Mouse (Mus musculus): Measurements from ENCODE around the gene Hoxa10. TPM values are rescaled to one million over a fixed set of nuclear protein-coding genes. Genes with fewer than 3 reads are reported as not detected.
A peak's percentile ranks its signal among the peaks of the same experiment; 100 is the strongest.

Hoxa10 gene
- polyA plus RNA-seq, 1 experiment from 2014 or later, result 86.6 TPM

GRCm38 (mm10) chr6:52248638-52249414 is 8.2 kb upstream of the Hoxa10 start:
- Histone ChIP-seq H3K4me2 (peak overlapping the region; percentile 42), H3K4me1 (replicated peaks) (peaks cover 4% of the 10 kb centered on the region), H3K9me3 (no peaks in the 10 kb centered on the region), H3K27ac (replicated peaks) (peak overlapping the region; percentile 69), H3K4me3 (peak overlapping the region; percentile 25), H3K9ac (peak overlapping the region; percentile 55), H3K36me3 (no peaks in the 10 kb centered on the region), H3K27me3 (peaks cover 97% of the 10 kb centered on the region)
- ATAC-seq (ENCODE audit: low read depth), result no peak
- 1% methylated on average over 27 of the region's 27 CpGs for WGBS

GRCm38 (mm10) chr6:52247766-52248637 is 7.3 kb upstream of the Hoxa10 start:
- no peak for ATAC-seq (ENCODE audit: low read depth)
- no peaks in the 10 kb centered on the region for H3K36me3 ChIP-seq
- peak overlapping the region; percentile 55 for H3K9ac ChIP-seq
- peak overlapping the region; percentile 69 for H3K27ac ChIP-seq (replicated peaks)
- WGBS, result 1% methylated on average over 23 of the region's 23 CpGs
- H3K27me3 ChIP-seq, result peaks cover 98% of the 10 kb centered on the region
- H3K4me1 ChIP-seq (replicated peaks), result peaks cover 4% of the 10 kb centered on the region
- peak overlapping the region; percentile 42 for H3K4me2 ChIP-seq
- H3K9me3 ChIP-seq, result no peaks in the 10 kb centered on the region
- H3K4me3 ChIP-seq, result peak overlapping the region; percentile 25

- Histone ChIP-seq H3K4me1 (replicated peaks) (peaks cover 4% of the 10 kb centered on the region), H3K9ac (peak overlapping the region; percentile 71), H3K9me3 (no peaks in the 10 kb centered on the region), H3K36me3 (no peaks in the 10 kb centered on the region), H3K27me3 (peaks cover 98% of the 10 kb centered on the region), H3K4me3 (peak overlapping the region; percentile 38), H3K27ac (replicated peaks) (peak overlapping the region; percentile 78; the same call in 1 of the 2 replicates), H3K4me2 (peak overlapping the region; percentile 49)
- no peak for ATAC-seq (ENCODE audit: low read depth)
- 5% methylated on average over 3 of the region's 3 CpGs for WGBS
These were observed 6.3 kb upstream of the Hoxa10 start for GRCm38 (mm10) chr6:52246916-52247315.

GRCm38 (mm10) chr6:52246403-52246803 is 5.7 kb upstream of the Hoxa10 start:
- H3K9me3 ChIP-seq, result no peaks in the 10 kb centered on the region
- no peaks in the 10 kb centered on the region for H3K36me3 ChIP-seq
- no peak for ATAC-seq (ENCODE audit: low read depth)
- peak overlapping the region; percentile 78 for H3K27ac ChIP-seq (replicated peaks)
- peak overlapping the region; percentile 49 for H3K4me2 ChIP-seq
- peaks cover 4% of the 10 kb centered on the region for H3K4me1 ChIP-seq (replicated peaks)
- under 1% methylated on average over 26 of the region's 26 CpGs for WGBS
- peak overlapping the region; percentile 71 for H3K9ac ChIP-seq
- H3K4me3 ChIP-seq, result peak overlapping the region; percentile 38
- peaks cover 98% of the 10 kb centered on the region for H3K27me3 ChIP-seq

GRCm38 (mm10) chr6:52245757-52246142 is 5.1 kb upstream of the Hoxa10 start, which contains the start of gene Hoxa11:
Hoxa11 (minus strand) TSS chr6:52245810.
- Histone ChIP-seq H3K27me3 (peaks cover 98% of the 10 kb centered on the region), H3K4me3 (peak within 1 kb of the TSS; percentile 38), H3K27ac (replicated peaks) (peak within 1 kb of the TSS; percentile 78), H3K36me3 (no peaks in the 10 kb centered on the region), H3K9me3 (no peaks in the 10 kb centered on the region), H3K4me1 (replicated peaks) (peaks cover 11% of the 10 kb centered on the region), H3K4me2 (peak within 1 kb of the TSS; percentile 49), H3K9ac (peak within 1 kb of the TSS; percentile 71)
- ATAC-seq (ENCODE audit: low read depth), result no peak
- 1% methylated on average over 20 of the region's 20 CpGs for WGBS

GRCm38 (mm10) chr6:52245040-52245756 is 4.5 kb upstream of the Hoxa10 start:
- Histone ChIP-seq H3K9me3 (no peaks in the 10 kb centered on the region), H3K4me1 (replicated peaks) (peaks cover 14% of the 10 kb centered on the region), H3K27me3 (peaks cover 98% of the 10 kb centered on the region), H3K4me2 (peak overlapping the region; percentile 49), H3K4me3 (peak overlapping the region; percentile 38), H3K9ac (peak overlapping the region; percentile 71), H3K36me3 (no peaks in the 10 kb centered on the region), H3K27ac (replicated peaks) (peak overlapping the region; percentile 78)
- ATAC-seq (ENCODE audit: low read depth), result no peak
- under 1% methylated on average over 71 of the region's 71 CpGs for WGBS

- 2% methylated on average over 23 of the region's 23 CpGs for WGBS
- Histone ChIP-seq H3K9me3 (no peaks in the 10 kb centered on the region), H3K4me2 (peak overlapping the region; percentile 49), H3K4me3 (peak overlapping the region; percentile 38), H3K9ac (peak overlapping the region; percentile 71), H3K27ac (replicated peaks) (peak overlapping the region; percentile 78), H3K36me3 (no peaks in the 10 kb centered on the region), H3K4me1 (replicated peaks) (peaks cover 14% of the 10 kb centered on the region), H3K27me3 (peaks cover 96% of the 10 kb centered on the region)
- no peak for ATAC-seq (ENCODE audit: low read depth)
These were observed 3.9 kb upstream of the Hoxa10 start for GRCm38 (mm10) chr6:52244471-52245039.

- no peaks in the 10 kb centered on the region for H3K36me3 ChIP-seq
- H3K4me2 ChIP-seq, result peak overlapping the region; percentile 49
- peak overlapping the region; percentile 38 for H3K4me3 ChIP-seq
- H3K9me3 ChIP-seq, result no peaks in the 10 kb centered on the region
- H3K27me3 ChIP-seq, result peaks cover 89% of the 10 kb centered on the region
- 7% methylated on average over 12 of the region's 12 CpGs for WGBS
- peak overlapping the region; percentile 71 for H3K9ac ChIP-seq
- ATAC-seq (ENCODE audit: low read depth), result no peak
- H3K27ac ChIP-seq (replicated peaks), result peak overlapping the region; percentile 56
- peaks cover 14% of the 10 kb centered on the region for H3K4me1 ChIP-seq (replicated peaks)
These were observed 3.0 kb upstream of the Hoxa10 start for GRCm38 (mm10) chr6:52243681-52244121.

- H3K4me3 ChIP-seq, result peak overlapping the region; percentile 38
- H3K27me3 ChIP-seq, result peaks cover 85% of the 10 kb centered on the region
- H3K4me2 ChIP-seq, result peak overlapping the region; percentile 49
- H3K4me1 ChIP-seq (replicated peaks), result peaks cover 14% of the 10 kb centered on the region
- H3K9me3 ChIP-seq, result no peaks in the 10 kb centered on the region
- peak overlapping the region; percentile 0; the same call in 1 of the 2 replicates for H3K9ac ChIP-seq
- WGBS, result 5% methylated on average over 4 of the region's 4 CpGs
- 0 out of 2 replicates have a peak overlapping the region, but pooled peaks have one; percentile 56 for H3K27ac ChIP-seq (replicated peaks)
- ATAC-seq (ENCODE audit: low read depth), result no peak
- no peaks in the 10 kb centered on the region for H3K36me3 ChIP-seq
These were observed 2.2 kb upstream of the Hoxa10 start for GRCm38 (mm10) chr6:52242801-52243332.

- no peak for ATAC-seq (ENCODE audit: low read depth)
These were observed 457 bp upstream of the Hoxa10 start for GRCm38 (mm10) chr6:52241001-52241621.

More at GRCm38 (mm10) chr6:52241001-52241621, 457 bp upstream of the Hoxa10 start:
- peaks cover 86% of the 10 kb centered on the region for H3K27me3 ChIP-seq
- H3K36me3 ChIP-seq, result no peaks in the 10 kb centered on the region
- peak overlapping the region; percentile 59 for H3K4me3 ChIP-seq
- H3K4me2 ChIP-seq, result peak overlapping the region; percentile 97
- H3K9ac ChIP-seq, result peak overlapping the region; percentile 97
- H3K9me3 ChIP-seq, result no peaks in the 10 kb centered on the region
- H3K27ac ChIP-seq (replicated peaks), result peak overlapping the region; percentile 93
- WGBS, result 6% methylated on average over 9 of the region's 9 CpGs
- peaks cover 18% of the 10 kb centered on the region for H3K4me1 ChIP-seq (replicated peaks)
